Mouse (Mus musculus): Measurements from ENCODE around the gene Rpl27. TPM values are rescaled to one million over a fixed set of nuclear protein-coding genes. Genes with fewer than 3 reads are reported as not detected.

Rpl27 gene
- polyA plus RNA-seq, 1 experiment from 2014 or later: 260 TPM

GRCm38 (mm10) chr11:101455627-101456026, 13.5 kb downstream of the Rpl27 start:
- Histone ChIP-seq H3K27ac (replicated peaks in 1 of 2; ENCODE audit: control insufficient read depth in 1 of 2, insufficient read depth in 1 of 2, low read depth in 2 of 2, low read length in 2 of 2) (no peak overlapping the region), H3K4me3 (ENCODE audit: control insufficient read depth in 1 of 2, insufficient read depth in 1 of 2, low read depth in 1 of 2, low read length in 2 of 2) (no peak overlapping the region), H3K9ac (ENCODE audit: low read length) (no peak overlapping the region), H3K4me2 (ENCODE audit: low read length) (no peak overlapping the region), H3K27me3 (ENCODE audit: control insufficient read depth, insufficient read depth, low read length) (no peaks in the 10 kb centered on the region), H3K36me3 (ENCODE audit: control insufficient read depth, insufficient read depth, low read length) (peaks cover 42% of the 10 kb centered on the region), H3K9me3 (ENCODE audit: control insufficient read depth, low read length) (no peaks in the 10 kb centered on the region), H3K4me1 (ENCODE audit: control insufficient read depth in 2 of 2, insufficient read depth in 2 of 2, low read length in 2 of 2) (no peaks in the 10 kb centered on the region)
- WGBS: 84% methylated on average over 7 of the region's 7 CpGs
- no peak for ATAC-seq (ENCODE audit: insufficient number of reproducible peaks, insufficient read depth, low FRiP score, low read depth)

GRCm38 (mm10) chr11:101457631-101458030, 15.5 kb downstream of the Rpl27 start:
- 88% methylated on average over 9 of the region's 9 CpGs for WGBS
- Histone ChIP-seq H3K36me3 (ENCODE audit: control insufficient read depth, insufficient read depth, low read length) (peaks cover 62% of the 10 kb centered on the region), H3K4me2 (ENCODE audit: low read length) (no peak overlapping the region), H3K4me3 (ENCODE audit: control insufficient read depth in 1 of 2, insufficient read depth in 1 of 2, low read depth in 1 of 2, low read length in 2 of 2) (no peak overlapping the region), H3K27me3 (ENCODE audit: control insufficient read depth, insufficient read depth, low read length) (no peaks in the 10 kb centered on the region), H3K27ac (replicated peaks in 1 of 2; ENCODE audit: control insufficient read depth in 1 of 2, insufficient read depth in 1 of 2, low read depth in 2 of 2, low read length in 2 of 2) (no peak overlapping the region), H3K4me1 (ENCODE audit: control insufficient read depth in 2 of 2, insufficient read depth in 2 of 2, low read length in 2 of 2) (peaks cover 2% of the 10 kb centered on the region in 2 experiments; a peak in 3 of 4 replicates), H3K9ac (ENCODE audit: low read length) (no peak overlapping the region), H3K9me3 (ENCODE audit: control insufficient read depth, low read length) (no peaks in the 10 kb centered on the region)
- no peak for ATAC-seq (ENCODE audit: insufficient number of reproducible peaks, insufficient read depth, low FRiP score, low read depth)

GRCm38 (mm10) chr11:101458217-101458616, 16.1 kb downstream of the Rpl27 start:
- Histone ChIP-seq H3K27ac (replicated peaks in 1 of 2; ENCODE audit: control insufficient read depth in 1 of 2, insufficient read depth in 1 of 2, low read depth in 2 of 2, low read length in 2 of 2) (no peak overlapping the region), H3K36me3 (ENCODE audit: control insufficient read depth, insufficient read depth, low read length) (peaks cover 64% of the 10 kb centered on the region), H3K9me3 (ENCODE audit: control insufficient read depth, low read length) (no peaks in the 10 kb centered on the region), H3K4me2 (ENCODE audit: low read length) (no peak overlapping the region), H3K4me1 (ENCODE audit: control insufficient read depth in 2 of 2, insufficient read depth in 2 of 2, low read length in 2 of 2) (peaks cover 4 to 8% of the 10 kb centered on the region in 2 experiments; a peak in 3 of 4 replicates), H3K27me3 (ENCODE audit: control insufficient read depth, insufficient read depth, low read length) (no peaks in the 10 kb centered on the region), H3K4me3 (ENCODE audit: control insufficient read depth in 1 of 2, insufficient read depth in 1 of 2, low read depth in 1 of 2, low read length in 2 of 2) (no peak overlapping the region), H3K9ac (ENCODE audit: low read length) (no peak overlapping the region)
- no peak for ATAC-seq (ENCODE audit: insufficient number of reproducible peaks, insufficient read depth, low FRiP score, low read depth)
- WGBS: 75% methylated on average over 12 of the region's 12 CpGs

- Histone ChIP-seq H3K9ac (ENCODE audit: low read length) (no peak overlapping the region), H3K27ac (replicated peaks in 1 of 2; ENCODE audit: control insufficient read depth in 1 of 2, insufficient read depth in 1 of 2, low read depth in 2 of 2, low read length in 2 of 2) (no peak overlapping the region), H3K36me3 (ENCODE audit: control insufficient read depth, insufficient read depth, low read length) (peaks cover 64% of the 10 kb centered on the region), H3K4me2 (ENCODE audit: low read length) (no peak overlapping the region), H3K9me3 (ENCODE audit: control insufficient read depth, low read length) (no peaks in the 10 kb centered on the region), H3K4me1 (ENCODE audit: control insufficient read depth in 2 of 2, insufficient read depth in 2 of 2, low read length in 2 of 2) (peaks cover 9 to 22% of the 10 kb centered on the region in 2 experiments), H3K4me3 (ENCODE audit: control insufficient read depth in 1 of 2, insufficient read depth in 1 of 2, low read depth in 1 of 2, low read length in 2 of 2) (no peak overlapping the region), H3K27me3 (ENCODE audit: control insufficient read depth, insufficient read depth, low read length) (no peaks in the 10 kb centered on the region)
- 45% methylated on average over 6 of the region's 6 CpGs for WGBS
- no peak for ATAC-seq (ENCODE audit: insufficient number of reproducible peaks, insufficient read depth, low FRiP score, low read depth)
These were observed 17.6 kb downstream of the Rpl27 start for GRCm38 (mm10) chr11:101459716-101460115.

- peaks cover 64% of the 10 kb centered on the region for H3K36me3 ChIP-seq (ENCODE audit: control insufficient read depth, insufficient read depth, low read length)
- no peak overlapping the region for H3K9ac ChIP-seq (ENCODE audit: low read length)
- no peak for ATAC-seq (ENCODE audit: insufficient number of reproducible peaks, insufficient read depth, low FRiP score, low read depth)
- H3K4me2 ChIP-seq (ENCODE audit: low read length): no peak overlapping the region
- WGBS: 84% methylated on average over 15 of the region's 15 CpGs
- H3K27ac ChIP-seq (replicated peaks in 1 of 2; ENCODE audit: control insufficient read depth in 1 of 2, insufficient read depth in 1 of 2, low read depth in 2 of 2, low read length in 2 of 2): no peak overlapping the region
- H3K4me1 ChIP-seq (ENCODE audit: control insufficient read depth in 2 of 2, insufficient read depth in 2 of 2, low read length in 2 of 2): peaks cover 11 to 24% of the 10 kb centered on the region in 2 experiments
- no peaks in the 10 kb centered on the region for H3K9me3 ChIP-seq (ENCODE audit: control insufficient read depth, low read length)
- no peaks in the 10 kb centered on the region for H3K27me3 ChIP-seq (ENCODE audit: control insufficient read depth, insufficient read depth, low read length)
- H3K4me3 ChIP-seq (ENCODE audit: control insufficient read depth in 1 of 2, insufficient read depth in 1 of 2, low read depth in 1 of 2, low read length in 2 of 2): no peak overlapping the region
These were observed 18.2 kb downstream of the Rpl27 start for GRCm38 (mm10) chr11:101460321-101460720.

- WGBS: 89% methylated on average over 14 of the region's 14 CpGs
- H3K27ac ChIP-seq (replicated peaks in 1 of 2; ENCODE audit: control insufficient read depth in 1 of 2, insufficient read depth in 1 of 2, low read depth in 2 of 2, low read length in 2 of 2): no peak overlapping the region
- H3K36me3 ChIP-seq (ENCODE audit: control insufficient read depth, insufficient read depth, low read length): peaks cover 57% of the 10 kb centered on the region
- H3K4me3 ChIP-seq (ENCODE audit: control insufficient read depth in 1 of 2, insufficient read depth in 1 of 2, low read depth in 1 of 2, low read length in 2 of 2): no peak overlapping the region
- H3K9me3 ChIP-seq (ENCODE audit: control insufficient read depth, low read length): no peaks in the 10 kb centered on the region
- H3K4me2 ChIP-seq (ENCODE audit: low read length): no peak overlapping the region
- no peak overlapping the region for H3K9ac ChIP-seq (ENCODE audit: low read length)
- H3K27me3 ChIP-seq (ENCODE audit: control insufficient read depth, insufficient read depth, low read length): no peaks in the 10 kb centered on the region
- no peak for ATAC-seq (ENCODE audit: insufficient number of reproducible peaks, insufficient read depth, low FRiP score, low read depth)
- H3K4me1 ChIP-seq (ENCODE audit: control insufficient read depth in 2 of 2, insufficient read depth in 2 of 2, low read length in 2 of 2): peaks cover 11 to 31% of the 10 kb centered on the region in 2 experiments
These were observed 20.0 kb downstream of the Rpl27 start for GRCm38 (mm10) chr11:101462141-101462540.

- Histone ChIP-seq H3K27ac (replicated peaks in 1 of 2; ENCODE audit: control insufficient read depth in 1 of 2, insufficient read depth in 1 of 2, low read depth in 2 of 2, low read length in 2 of 2) (no peak overlapping the region), H3K4me3 (ENCODE audit: control insufficient read depth in 1 of 2, insufficient read depth in 1 of 2, low read depth in 1 of 2, low read length in 2 of 2) (no peak overlapping the region), H3K4me2 (ENCODE audit: low read length) (no peak overlapping the region), H3K36me3 (ENCODE audit: control insufficient read depth, insufficient read depth, low read length) (peaks cover 50% of the 10 kb centered on the region), H3K9me3 (ENCODE audit: control insufficient read depth, low read length) (no peaks in the 10 kb centered on the region), H3K9ac (ENCODE audit: low read length) (no peak overlapping the region), H3K27me3 (ENCODE audit: control insufficient read depth, insufficient read depth, low read length) (no peaks in the 10 kb centered on the region), H3K4me1 (ENCODE audit: control insufficient read depth in 2 of 2, insufficient read depth in 2 of 2, low read length in 2 of 2) (peaks cover 11 to 34% of the 10 kb centered on the region in 2 experiments)
- WGBS: 47% methylated on average over 13 of the region's 13 CpGs
- ATAC-seq (ENCODE audit: insufficient number of reproducible peaks, insufficient read depth, low FRiP score, low read depth): no peak
These were observed 20.7 kb downstream of the Rpl27 start for GRCm38 (mm10) chr11:101462583-101463440.
